Mouse (Mus musculus) limb, embryonic 11.5 days (tissue): ENCODE data around the gene Magoh. TPM values are rescaled to one million over a fixed set of nuclear protein-coding genes. Genes with fewer than 3 reads are reported as not detected.

ENCODE experiments used
- ATAC-seq: fragments of 200-750 bp; cut with Nextera tagmentation; 2 replicates; pipeline ENCODE4 v1.8.0; 2017; ENCODE audit warnings: low read depth; ENCODE audit not compliant: insufficient number of reproducible peaks, low FRiP score, low TSS enrichment
- DNase-seq: peaks from one replicate; pipeline ENCODE4 v3.0.0-alpha.2; 2015; ENCODE audit warnings: low spot score
- H3K27ac ChIP-seq: fragments of 300-500 bp; sonication (generic); replicated peaks from 2 replicates; pipeline ENCODE4 v1.5.1; 2014; ENCODE audit warnings: low read depth, mild to moderate bottlenecking, low read length
- H3K27me3 ChIP-seq: fragments of 300-500 bp; sonication (generic); 2 replicates; pipeline ENCODE4 v1.6.1; 2014; ENCODE audit warnings: mild to moderate bottlenecking, low read length, mixed read lengths; ENCODE audit not compliant: control insufficient read depth, insufficient read depth
- H3K36me3 ChIP-seq: fragments of 300-500 bp; sonication (generic); 2 replicates; pipeline ENCODE4 v1.6.1; 2014; ENCODE audit warnings: mild to moderate bottlenecking, low read length, moderate library complexity, mixed read lengths; ENCODE audit not compliant: control insufficient read depth, insufficient read depth
- H3K4me1 ChIP-seq: fragments of 300-500 bp; sonication (generic); 2 replicates; pipeline ENCODE4 v1.6.1; 2014; ENCODE audit warnings: low read length, mixed read lengths; ENCODE audit not compliant: control insufficient read depth, insufficient read depth
- H3K4me2 ChIP-seq: fragments of 300-500 bp; sonication (generic); 2 replicates; pipeline ENCODE4 v1.6.1; 2014; ENCODE audit warnings: low read depth, mild to moderate bottlenecking, moderate library complexity; ENCODE audit not compliant: severe bottlenecking
- H3K4me3 ChIP-seq: fragments of 300-500 bp; sonication (generic); 2 replicates; pipeline ENCODE4 v1.5.1; 2014; ENCODE audit warnings: low read depth, low read length
- H3K9ac ChIP-seq: fragments of 300-500 bp; sonication (generic); 2 replicates; pipeline ENCODE4 v1.6.1; 2014; ENCODE audit warnings: mild to moderate bottlenecking, low read length
- H3K9me3 ChIP-seq: fragments of 300-500 bp; sonication (generic); 2 replicates; pipeline ENCODE4 v1.6.1; 2016; ENCODE audit warnings: low read length; ENCODE audit not compliant: control insufficient read depth
- WGBS: fragments of 180-500 bp; shearing (Covaris S2); extraction: QIAGEN DNeasy Blood & Tissue Kit; methylation state at CpG from one replicate; pipeline ENCODE4 v1.1.7; 2014; 5-methylcytosine and 5-hydroxymethylcytosine counted together
- polyA plus RNA-seq: library from polyadenylated mRNA; unstranded; fragments of >200 nt; fragmentation: Nextera tagmentation; extraction: Ambion mirVana; gene quantifications from 2 replicates; pipeline ENCODE4 v1.2.1, GENCODE M21; 2014

Gene Magoh
- polyA plus RNA-seq = 284 and 285 TPM in 2 replicates

- 4% methylated on average over 48 of the region's 48 CpGs for WGBS
- Histone ChIP-seq H3K4me1 (0 out of 2 replicates have a peak, but pooled peaks cover 3% of the 10 kb centered on the region), H3K36me3 (peaks cover 13% of the 10 kb centered on the region), H3K9me3 (no peaks in the 10 kb centered on the region), H3K27ac (peak within 1 kb of the TSS; percentile 58; the same call in 1 of the 2 replicates), H3K4me3 (peak within 1 kb of the TSS; percentile 81), H3K4me2 (peak within 1 kb of the TSS; percentile 59), H3K27me3 (no peaks in the 10 kb centered on the region), H3K9ac (peak within 1 kb of the TSS; percentile 78)
- peak; percentile 94 for ATAC-seq
- peak; percentile 99 for DNase-seq
Measured at GRCm38 (mm10) chr4:107879254-107880050, at the start of gene Magoh. Gene Magoh (plus strand): TSS chr4:107879755.

- H3K9me3 ChIP-seq = no peaks in the 10 kb centered on the region
- H3K4me3 ChIP-seq = no peak overlapping the region
- peaks cover 8% of the 10 kb centered on the region for H3K4me1 ChIP-seq
- H3K36me3 ChIP-seq = no peaks in the 10 kb centered on the region
- no peak for DNase-seq
- 80% methylated on average over 10 of the region's 10 CpGs for WGBS
- ATAC-seq = no peak
- no peak overlapping the region for H3K4me2 ChIP-seq
- peak overlapping the region; percentile 7; the same call in 1 of the 2 replicates for H3K9ac ChIP-seq
- no peaks in the 10 kb centered on the region for H3K27me3 ChIP-seq
- no peak overlapping the region for H3K27ac ChIP-seq
Measured at GRCm38 (mm10) chr4:107830189-107830588, 49.4 kb upstream of the Magoh start.

DNA sequence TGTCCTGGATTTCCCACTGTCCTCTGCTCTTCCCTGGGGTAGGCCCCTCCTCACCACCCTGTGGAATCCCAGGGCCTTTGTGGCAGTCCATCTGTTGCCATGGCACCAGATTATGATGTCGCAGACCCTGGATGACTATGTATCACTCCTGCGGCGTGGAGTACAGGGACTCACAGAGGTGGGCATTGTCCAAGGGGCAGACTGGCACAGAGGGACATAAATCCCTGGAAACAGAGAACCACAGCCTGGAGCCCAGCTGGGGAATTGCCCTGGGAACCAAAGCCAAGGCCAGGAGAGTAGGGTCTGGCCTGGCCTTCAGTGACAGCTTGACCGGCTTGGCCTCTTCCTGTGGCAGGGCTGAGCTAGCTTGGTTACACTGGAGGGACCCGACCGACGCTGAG lies 48.7 kb upstream of the Magoh start:
- Histone ChIP-seq H3K9me3 (no peaks in the 10 kb centered on the region), H3K36me3 (no peaks in the 10 kb centered on the region), H3K4me2 (no peak overlapping the region), H3K9ac (no peak overlapping the region), H3K27me3 (no peaks in the 10 kb centered on the region), H3K27ac (no peak overlapping the region), H3K4me1 (peaks cover 8% of the 10 kb centered on the region), H3K4me3 (no peak overlapping the region)
- ATAC-seq = no peak
- no peak for DNase-seq
- WGBS = 74% methylated on average over 7 of the region's 7 CpGs

DNA sequence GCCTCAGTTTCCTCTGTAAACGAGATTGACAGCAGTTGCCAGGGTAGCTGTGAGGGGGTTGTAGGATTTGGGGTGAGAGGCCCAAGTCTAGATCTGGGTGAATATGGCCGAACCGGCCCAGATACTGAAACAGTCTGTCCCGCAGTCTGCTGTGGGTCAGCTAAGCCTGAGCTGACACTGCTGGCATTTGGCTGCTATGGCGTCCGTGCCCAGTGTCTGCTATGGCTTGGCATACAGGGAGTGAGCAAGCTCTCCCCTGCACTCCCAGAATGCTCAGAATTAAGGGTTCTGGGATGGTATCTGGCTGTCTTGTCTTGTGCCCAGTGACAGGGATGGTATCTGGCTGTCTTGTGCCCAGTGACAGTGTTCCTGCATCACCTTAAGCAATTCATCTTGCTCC lies 47.9 kb upstream of the Magoh start:
- WGBS = 91% methylated on average over 6 of the region's 6 CpGs
- no peaks in the 10 kb centered on the region for H3K9me3 ChIP-seq
- H3K36me3 ChIP-seq = no peaks in the 10 kb centered on the region
- H3K4me2 ChIP-seq = no peak overlapping the region
- no peak for DNase-seq
- no peak overlapping the region for H3K27ac ChIP-seq
- no peak for ATAC-seq
- no peak overlapping the region for H3K9ac ChIP-seq
- H3K4me1 ChIP-seq = peaks cover 8% of the 10 kb centered on the region
- no peaks in the 10 kb centered on the region for H3K27me3 ChIP-seq
- no peak overlapping the region for H3K4me3 ChIP-seq

DNA sequence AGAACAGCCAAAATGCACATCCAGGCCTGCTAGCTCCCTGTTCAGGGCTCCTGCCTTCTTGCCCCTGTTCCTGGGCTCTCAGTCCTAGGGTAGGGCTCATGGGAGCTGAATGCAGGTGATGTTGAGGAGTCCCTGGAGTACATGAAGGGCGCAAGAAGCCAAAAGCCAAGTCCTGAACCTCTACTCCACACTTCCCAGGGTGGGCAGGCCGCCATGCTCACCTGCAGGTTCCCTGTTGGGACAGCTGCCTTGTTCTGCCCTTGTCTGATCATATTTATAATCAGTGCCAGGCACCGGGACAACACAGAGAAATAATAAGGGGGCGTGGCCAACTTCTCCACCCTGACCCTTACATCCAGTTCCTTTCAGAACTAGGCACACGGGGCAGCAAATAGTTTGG lies 46.0 kb upstream of the Magoh start:
- H3K36me3 ChIP-seq = no peaks in the 10 kb centered on the region
- 81% methylated on average over 5 of the region's 5 CpGs for WGBS
- ATAC-seq (no peak), DNase-seq (no peak)
- peaks cover 7% of the 10 kb centered on the region for H3K4me1 ChIP-seq
- H3K4me2 ChIP-seq = no peak overlapping the region
- no peaks in the 10 kb centered on the region for H3K27me3 ChIP-seq
- no peak overlapping the region for H3K4me3 ChIP-seq
- no peak overlapping the region for H3K27ac ChIP-seq
- no peaks in the 10 kb centered on the region for H3K9me3 ChIP-seq
- H3K9ac ChIP-seq = no peak overlapping the region

DNA sequence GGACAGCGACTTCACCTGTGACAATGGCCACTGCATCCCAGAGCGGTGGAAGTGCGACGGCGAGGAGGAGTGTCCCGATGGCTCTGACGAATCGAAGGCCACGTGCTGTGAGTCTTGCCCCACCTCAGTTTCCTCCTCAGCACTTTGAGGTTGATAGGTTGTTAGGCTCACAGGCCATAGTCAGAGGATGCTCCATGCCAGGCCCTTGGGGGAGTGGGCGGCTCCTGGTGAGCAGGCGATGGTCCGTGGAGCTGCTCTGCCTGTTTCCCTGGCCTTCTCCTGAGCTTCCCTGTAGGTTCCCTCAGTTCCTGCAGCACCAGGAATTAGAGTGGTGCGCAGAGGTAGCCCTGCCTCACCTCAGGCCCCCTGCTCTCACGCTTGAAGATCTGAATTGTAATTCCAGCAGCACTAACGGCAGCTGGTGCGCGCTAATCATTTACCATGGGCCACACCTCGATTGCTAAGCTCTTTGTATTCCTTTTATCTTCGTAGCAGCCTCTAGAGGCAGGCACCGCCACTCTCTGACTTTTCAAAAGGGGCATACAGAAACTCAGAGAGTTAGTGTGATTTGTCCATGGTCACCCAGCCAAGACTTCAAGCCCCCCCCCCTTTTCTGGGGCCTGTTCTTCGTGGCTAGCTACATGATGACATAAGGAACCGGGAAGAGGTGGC lies 44.8 kb upstream of the Magoh start:
- Histone ChIP-seq H3K4me2 (no peak overlapping the region), H3K4me3 (no peak overlapping the region), H3K4me1 (no peaks in the 10 kb centered on the region), H3K9me3 (no peaks in the 10 kb centered on the region), H3K27ac (no peak overlapping the region), H3K9ac (no peak overlapping the region), H3K36me3 (no peaks in the 10 kb centered on the region), H3K27me3 (no peaks in the 10 kb centered on the region)
- ATAC-seq (no peak), DNase-seq (no peak)
- 71% methylated on average over 22 of the region's 22 CpGs for WGBS

DNA sequence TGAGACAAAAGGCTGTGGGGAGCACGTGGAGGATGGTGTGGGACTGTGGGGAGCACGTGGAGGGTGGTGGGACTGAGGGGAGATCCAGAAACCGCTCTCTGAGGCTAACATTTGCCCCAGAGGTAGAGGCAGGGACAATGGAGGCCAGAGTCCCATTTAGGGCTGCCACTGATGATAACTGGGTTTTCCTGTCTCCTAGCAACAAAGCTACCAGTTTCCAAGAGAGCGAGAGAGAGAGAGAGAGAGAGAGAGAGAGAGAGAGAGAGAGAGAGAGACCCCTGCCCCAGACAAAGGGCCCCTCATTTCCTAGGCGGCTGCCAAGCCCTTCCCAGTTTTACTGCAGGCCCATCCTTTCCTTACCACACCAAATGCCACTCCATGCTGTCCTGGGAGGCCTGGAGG lies 44.0 kb upstream of the Magoh start:
- no peaks in the 10 kb centered on the region for H3K4me1 ChIP-seq
- no peak for ATAC-seq
- no peak overlapping the region for H3K4me3 ChIP-seq
- H3K27ac ChIP-seq = no peak overlapping the region
- no peaks in the 10 kb centered on the region for H3K9me3 ChIP-seq
- no peaks in the 10 kb centered on the region for H3K36me3 ChIP-seq
- no peaks in the 10 kb centered on the region for H3K27me3 ChIP-seq
- no peak overlapping the region for H3K9ac ChIP-seq
- no peak overlapping the region for H3K4me2 ChIP-seq
- 61% methylated on average over 5 of the region's 5 CpGs for WGBS
- DNase-seq = no peak

DNA sequence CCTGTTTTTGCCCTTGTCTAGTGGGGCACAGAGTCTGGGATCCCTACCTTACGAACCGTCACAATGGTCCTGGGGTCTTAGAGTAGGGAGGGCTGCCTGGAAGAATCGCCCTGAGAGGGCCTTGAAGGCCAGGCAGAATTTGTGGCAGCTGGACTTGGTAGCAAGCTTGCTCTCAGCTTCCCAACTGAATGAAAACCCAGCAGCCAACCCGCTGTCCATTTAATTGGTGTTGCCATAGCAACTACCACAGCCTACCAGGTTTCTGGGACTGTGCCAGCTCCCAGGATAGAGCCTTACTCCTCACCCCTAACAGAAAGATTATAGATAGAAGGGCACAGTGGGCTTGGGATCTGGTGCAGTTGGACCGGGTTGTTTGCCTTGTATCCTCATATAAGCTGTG lies 42.8 kb upstream of the Magoh start:
- no peaks in the 10 kb centered on the region for H3K9me3 ChIP-seq
- H3K27me3 ChIP-seq = no peaks in the 10 kb centered on the region
- H3K27ac ChIP-seq = no peak overlapping the region
- no peaks in the 10 kb centered on the region for H3K36me3 ChIP-seq
- ATAC-seq (no peak), DNase-seq (no peak)
- no peak overlapping the region for H3K4me3 ChIP-seq
- no peaks in the 10 kb centered on the region for H3K4me1 ChIP-seq
- H3K9ac ChIP-seq = no peak overlapping the region
- H3K4me2 ChIP-seq = no peak overlapping the region
- WGBS = 79% methylated on average over 5 of the region's 5 CpGs
